Mouse (Mus musculus): ENCODE measurements at regions not wholly inside any gene's neighbourhood (a gene's known extent, or its start where the extent isn't known, plus 50 kb on each side); places are given as distances from the start of the nearest gene placed in this dataset.

- DNase-seq: no peak
Observed at GRCm38 (mm10) chr2:19714025-19714424, 56.5 kb downstream of the Otud1 start.

GRCm38 (mm10) chr2:19715564-19716238 lies 58.1 kb downstream of the Otud1 start:
- DNase-seq: peak; percentile 83

DNA sequence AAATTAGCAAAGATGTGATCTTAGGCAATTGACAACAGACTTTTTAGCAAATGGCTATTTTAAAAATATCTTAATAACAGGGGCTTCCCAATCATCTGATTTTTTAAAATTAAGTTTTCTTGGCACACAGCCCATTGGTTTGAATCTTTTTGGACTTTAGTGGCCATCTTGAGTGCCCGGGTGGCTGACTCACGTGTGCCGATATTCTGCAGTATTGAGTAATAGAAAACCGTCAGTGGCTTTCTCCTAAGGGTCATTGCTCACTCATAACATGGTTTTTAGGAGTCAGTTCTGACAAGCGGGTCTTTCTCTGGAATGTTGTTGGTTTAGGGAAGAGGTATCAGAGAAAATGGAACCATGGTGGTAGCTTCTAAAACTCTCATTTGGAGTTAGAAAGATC lies 58.8 kb downstream of the Otud1 start:
- DNase-seq: no peak

DNA sequence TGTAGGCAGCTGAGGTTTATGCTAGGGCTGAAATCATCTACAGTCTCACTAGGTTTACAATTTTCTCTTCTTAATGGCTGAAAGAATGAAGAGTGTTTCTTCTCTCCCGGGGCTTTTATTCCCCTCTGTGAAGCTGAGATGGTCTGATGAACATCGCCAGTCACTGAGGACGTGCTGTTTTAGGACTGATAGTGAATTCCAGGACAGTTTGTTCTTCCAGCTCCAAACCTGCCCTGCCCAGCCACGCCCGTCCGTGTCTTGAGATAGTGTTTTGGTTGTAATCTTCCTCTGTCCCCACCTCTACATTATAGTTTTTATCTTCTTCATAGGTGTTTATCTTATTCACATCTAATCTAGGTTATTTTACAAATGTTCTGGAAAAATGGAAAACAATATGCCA lies 68.5 kb downstream of the Otud1 start:
- no peak for DNase-seq

GRCm38 (mm10) chr2:19726904-19727303 lies 69.4 kb downstream of the Otud1 start:
- DNase-seq: peak; percentile 54

DNA sequence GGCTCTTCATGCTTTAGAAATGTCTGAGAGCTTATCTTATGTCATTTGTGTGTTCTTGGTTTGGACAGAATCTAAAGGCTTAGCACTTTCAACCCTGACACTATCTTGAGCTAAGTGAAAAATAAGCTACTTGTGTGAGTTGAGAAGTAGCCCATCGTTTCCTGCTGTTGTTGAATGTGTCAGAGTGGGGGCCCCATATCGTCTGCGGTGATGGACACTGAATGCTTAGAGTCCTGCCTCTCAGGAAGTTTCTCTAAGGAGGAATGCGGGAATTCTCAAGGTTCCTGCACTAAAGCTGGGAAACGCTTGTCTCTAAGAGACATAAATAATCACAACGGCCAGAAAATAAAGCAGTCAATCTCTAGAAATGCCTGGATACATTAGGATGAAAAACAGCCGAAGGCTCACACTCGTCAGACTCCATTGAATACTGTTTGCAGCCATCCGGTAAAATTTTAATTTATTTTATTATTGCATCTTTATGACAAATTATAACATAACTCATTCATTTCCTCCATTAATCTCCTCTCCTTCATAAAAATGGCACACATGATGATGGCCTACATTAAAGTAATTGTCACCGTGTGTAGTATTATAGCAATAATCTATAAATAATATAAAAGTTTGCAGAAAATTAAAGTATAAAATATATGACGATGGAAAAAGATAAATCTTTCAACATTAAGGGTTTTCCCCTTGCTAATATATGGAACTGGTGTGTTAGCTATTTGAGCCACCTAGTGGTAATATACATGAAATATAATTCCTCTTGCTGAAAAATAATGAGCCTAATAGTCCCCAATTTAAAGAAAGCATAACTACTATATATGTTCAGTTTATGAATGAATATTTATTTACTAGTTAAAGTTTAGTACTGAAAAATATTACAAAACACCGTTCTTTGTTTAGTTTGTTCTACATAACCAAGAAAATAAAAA lies 75.6 kb downstream of the Otud1 start:
- DNase-seq: no peak

DNA sequence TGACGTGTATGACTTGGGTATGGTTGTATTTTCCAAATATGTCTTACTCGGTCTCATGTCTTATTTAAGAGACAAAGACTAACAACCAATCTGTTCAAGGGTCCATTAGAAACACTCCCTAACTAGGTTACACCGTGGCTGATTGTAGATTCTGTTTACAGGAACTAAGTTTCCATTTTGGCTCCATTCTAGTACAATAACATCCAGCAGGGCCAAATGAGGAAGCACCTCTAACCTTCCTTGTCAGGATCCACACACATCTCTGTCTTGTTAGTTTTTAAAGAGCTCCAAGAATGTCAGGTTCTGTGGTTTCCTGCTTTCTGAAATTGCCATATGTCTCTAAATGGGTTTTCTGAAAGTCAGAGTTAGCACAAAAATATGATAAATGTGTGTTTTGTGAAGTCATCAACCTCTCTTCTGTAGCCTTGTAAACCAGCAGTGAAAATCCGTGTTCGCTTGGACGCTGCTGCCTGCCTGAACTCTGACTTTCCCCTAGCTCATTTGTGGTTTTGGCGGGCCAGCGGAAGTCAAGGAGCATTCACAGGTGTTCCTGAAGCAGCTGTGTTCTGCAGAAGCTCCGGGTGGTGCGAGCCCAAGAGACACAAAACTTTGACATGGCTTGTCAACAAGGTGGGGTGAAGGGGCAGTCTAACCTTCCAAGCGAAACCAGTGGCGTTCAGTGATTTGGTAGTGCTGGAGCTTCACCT lies 76.8 kb downstream of the Otud1 start:
- DNase-seq: no peak

GRCm38 (mm10) chr2:19741508-19741907 lies 84.0 kb downstream of the Otud1 start:
- no peak for DNase-seq

DNA sequence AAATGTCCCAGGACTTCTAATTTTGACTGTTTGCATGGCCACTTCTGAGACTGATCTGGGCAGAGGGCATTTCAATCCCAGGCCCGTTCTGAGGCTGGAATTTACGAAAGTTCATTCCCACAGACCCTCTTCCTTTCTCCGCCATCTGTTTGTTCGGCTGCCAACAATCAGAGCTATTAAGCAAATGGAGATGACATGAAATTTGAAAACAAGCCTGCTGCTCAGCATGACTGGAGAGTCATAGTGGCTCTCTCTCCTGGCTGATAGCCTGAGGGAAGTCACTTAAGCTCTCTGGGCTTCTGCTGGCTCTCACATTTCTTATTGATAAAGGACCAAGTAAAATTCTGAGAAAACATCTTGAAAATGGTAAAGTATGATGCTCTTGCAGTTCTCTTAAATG lies 85.9 kb downstream of the Otud1 start:
- no peak for DNase-seq

DNA sequence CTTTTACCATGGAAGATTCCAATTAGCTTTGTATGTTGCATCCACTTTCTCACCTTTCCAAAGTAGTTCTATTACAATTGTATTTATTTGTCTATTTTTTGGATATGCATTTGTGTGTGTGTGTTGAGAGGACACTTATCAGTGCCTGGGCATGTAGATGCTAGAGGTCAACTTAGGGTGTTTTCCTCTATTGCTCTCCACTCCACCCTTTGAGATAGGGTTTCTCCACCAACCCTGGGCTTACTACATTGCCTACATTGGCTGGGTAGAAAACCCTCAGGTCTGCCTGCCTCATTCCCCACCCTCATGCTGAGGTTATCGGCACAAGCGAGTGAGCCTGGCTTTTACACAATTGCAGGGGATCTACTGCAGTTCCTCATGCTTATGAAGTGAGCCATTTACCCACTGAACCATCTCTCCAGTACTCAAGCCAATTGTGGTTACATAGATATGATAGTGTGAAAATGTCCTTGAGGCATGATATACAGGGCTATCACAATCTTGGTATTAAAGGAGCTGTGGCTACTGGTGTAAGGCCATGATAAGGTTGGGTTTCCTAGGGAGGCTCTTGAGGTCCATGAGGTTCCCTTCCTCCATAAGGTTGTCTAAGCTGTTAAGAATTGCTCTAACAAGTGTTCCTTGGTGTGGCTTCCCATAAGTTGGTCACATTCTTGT lies 87.6 kb downstream of the Otud1 start:
- no peak for DNase-seq

DNA sequence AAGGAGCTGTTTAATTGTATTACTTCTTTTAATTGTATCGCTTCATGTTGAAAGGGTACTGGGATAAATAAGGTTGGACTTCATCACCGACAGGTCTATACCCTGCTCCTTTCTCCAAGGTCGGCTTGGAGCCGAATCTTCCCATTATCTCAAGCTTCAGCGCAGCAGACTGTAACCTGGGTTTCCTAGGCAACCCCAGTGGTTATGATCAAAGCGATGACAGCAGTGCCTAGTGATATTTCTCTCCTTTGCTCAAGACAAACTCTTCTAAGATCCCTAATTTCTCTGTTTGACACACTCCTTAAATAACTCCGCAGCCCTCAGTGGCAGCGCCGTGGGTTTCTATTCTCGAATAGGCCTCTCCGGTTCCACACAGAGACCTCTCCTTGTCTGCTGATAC lies 95.2 kb downstream of the Otud1 start:
- no peak for DNase-seq

- no peak for DNase-seq
Observed at GRCm38 (mm10) chr2:19753479-19753878, 95.9 kb downstream of the Otud1 start.

- no peak for DNase-seq
Observed at GRCm38 (mm10) chr2:19757910-19758309, 100.4 kb downstream of the Otud1 start.

- DNase-seq: peak; percentile 16
Observed at GRCm38 (mm10) chr2:19759169-19759568, 101.6 kb downstream of the Otud1 start.

DNA sequence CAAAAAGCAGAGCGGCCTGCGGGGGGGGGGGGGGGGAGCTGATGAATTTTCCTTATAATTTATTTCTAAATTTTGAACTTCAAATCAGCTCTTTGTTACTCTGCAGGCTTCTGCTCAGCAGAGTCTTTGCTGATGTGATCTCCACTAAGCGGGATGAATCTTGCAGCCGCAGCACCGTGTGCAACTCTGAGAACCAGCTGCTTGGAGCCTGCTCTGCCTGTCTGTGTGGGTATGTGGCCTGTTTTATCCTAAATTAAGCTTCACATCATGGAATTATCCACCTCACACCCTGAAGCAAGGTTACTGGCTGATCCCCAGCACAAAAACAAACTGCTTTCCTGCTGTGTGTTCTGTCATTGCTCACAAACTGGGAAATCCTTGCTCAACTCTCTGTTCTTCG lies 102.0 kb downstream of the Otud1 start:
- no peak for DNase-seq

DNA sequence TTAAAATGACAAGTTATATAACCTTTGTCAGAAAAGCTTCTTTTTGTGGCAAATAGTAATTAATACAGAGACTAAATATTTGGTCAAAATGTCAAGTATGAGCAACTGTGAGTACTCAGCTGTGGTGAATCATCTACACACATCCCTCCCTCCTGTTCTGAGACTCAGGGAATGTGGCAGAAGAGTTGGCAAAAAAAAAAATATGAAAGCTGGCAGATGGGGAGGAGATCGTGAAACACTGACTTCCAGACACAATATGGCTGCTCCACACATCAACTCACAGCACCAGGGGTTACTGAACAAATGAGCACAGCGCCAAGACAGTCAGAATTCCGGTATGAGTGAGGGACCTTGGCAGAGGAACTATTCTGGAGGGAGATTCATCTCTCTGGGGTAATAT lies 105.4 kb downstream of the Otud1 start:
- DNase-seq: no peak

- DNase-seq: no peak
Observed at GRCm38 (mm10) chr2:19784913-19785312, 124.7 kb upstream of the Etl4 start.

DNA sequence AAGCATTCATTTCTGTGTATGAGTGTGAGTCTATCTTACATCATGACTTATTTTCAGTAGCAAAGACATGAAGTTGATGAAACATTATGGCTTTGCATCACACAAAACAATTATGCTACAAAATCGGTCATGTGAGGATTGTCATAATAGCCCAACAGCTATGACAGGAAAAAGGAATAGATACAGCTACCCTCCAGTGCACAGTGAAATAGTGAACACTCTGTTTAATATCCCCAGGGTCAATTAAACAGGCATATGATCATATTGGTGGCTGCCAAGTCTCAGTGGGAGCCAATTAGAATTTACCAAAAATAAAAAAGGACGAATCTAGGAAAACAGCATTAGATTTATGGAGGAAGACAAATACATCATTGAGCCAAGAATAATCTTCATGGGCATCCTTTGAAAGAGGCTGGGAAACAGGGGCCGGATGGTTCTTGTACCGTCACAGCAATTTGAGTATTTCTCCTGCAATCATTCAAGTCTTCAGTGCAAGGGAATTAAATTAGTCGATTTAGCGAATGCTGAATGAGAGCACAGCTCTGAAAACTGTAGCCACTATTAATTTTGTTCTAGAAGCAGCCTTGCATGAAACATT lies 123.8 kb upstream of the Etl4 start:
- DNase-seq: no peak

DNA sequence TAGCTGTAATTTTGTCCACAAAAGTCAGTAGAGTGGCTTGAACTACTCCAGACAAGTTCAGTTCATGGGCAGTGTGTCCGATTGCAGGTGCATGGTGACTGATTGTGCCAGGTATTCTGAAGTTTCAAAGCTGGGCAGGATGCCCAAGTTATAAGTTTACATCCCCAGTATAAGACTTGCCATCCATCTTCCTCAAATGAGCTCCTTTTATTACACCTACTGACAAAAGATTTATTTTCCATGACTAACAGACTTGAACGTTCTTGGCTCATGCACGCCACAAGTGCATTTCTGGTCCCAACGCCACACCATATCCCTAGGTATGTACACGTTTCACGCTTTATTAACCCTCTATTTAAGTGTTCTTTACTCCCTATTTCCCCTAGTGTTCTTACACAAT lies 117.4 kb upstream of the Etl4 start:
- DNase-seq: no peak

DNA sequence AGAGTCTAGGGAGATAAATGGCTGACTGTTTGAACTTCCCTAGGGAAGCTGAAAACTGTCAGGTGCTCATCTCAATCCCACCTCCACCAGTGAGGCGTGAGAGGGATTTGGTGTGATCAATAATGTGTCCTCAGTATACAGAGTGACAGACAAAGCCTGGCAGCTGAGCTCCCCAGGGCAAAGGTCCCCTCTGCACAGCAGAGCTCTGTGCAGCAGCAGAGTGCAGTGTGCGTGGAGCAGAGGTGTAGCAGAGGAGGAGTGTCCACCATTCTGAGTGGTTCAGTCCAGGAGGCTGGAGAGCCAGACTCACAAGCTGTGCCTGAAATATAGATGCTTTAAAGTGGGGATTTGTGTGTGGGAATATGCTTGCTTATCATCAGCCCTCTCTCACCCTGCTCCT lies 112.8 kb upstream of the Etl4 start:
- peak; percentile 2 for DNase-seq

All from embryo, embryonic 11 days (tissue).